Mouse (Mus musculus): ENCODE data around the gene D630023F18Rik. TPM values are rescaled to one million over a fixed set of nuclear protein-coding genes. Genes with fewer than 3 reads are reported as not detected.

D630023F18Rik gene
- polyA plus RNA-seq, 1 experiment = not detected

- Histone ChIP-seq H3K27ac (ENCODE audit: control insufficient read depth, insufficient read depth, low read depth, low read length, poor library complexity) (no peak within 1 kb of the TSS), H3K4me3 (replicated peaks; ENCODE audit: control insufficient read depth, low read depth, low read length) (no peak within 1 kb of the TSS), H3K4me1 (ENCODE audit: control insufficient read depth, insufficient read depth, low read length) (no peaks in the 10 kb centered on the region)
- no peak for TF ChIP-seq CTCF (IDR thresholded peaks at IDR 0.05; ENCODE audit: control insufficient read depth, insufficient read depth, low read length)
- TF ChIP-seq POLR2A (IDR thresholded peaks at IDR 0.05; ENCODE audit: borderline replicate concordance, control insufficient read depth, low read depth, low read length) = no peak
- 76% methylated on average over 6 of the region's 6 CpGs for WGBS
Measured at GRCm38 (mm10) chr1:65073589-65073988, 49.4 kb downstream of the D630023F18Rik start, which contains the start of gene Crygc. Crygc (minus strand) TSS chr1:65073689.

GRCm38 (mm10) chr1:65067842-65068241, 55.2 kb downstream of the D630023F18Rik start:
- H3K4me3 ChIP-seq (replicated peaks; ENCODE audit: control insufficient read depth, low read depth, low read length) = no peak overlapping the region
- no peak overlapping the region for H3K27ac ChIP-seq (ENCODE audit: control insufficient read depth, insufficient read depth, low read depth, low read length, poor library complexity)
- no peaks in the 10 kb centered on the region for H3K4me1 ChIP-seq (ENCODE audit: control insufficient read depth, insufficient read depth, low read length)
- TF ChIP-seq CTCF (IDR thresholded peaks at IDR 0.05; ENCODE audit: control insufficient read depth, insufficient read depth, low read length) (no peak), POLR2A (IDR thresholded peaks at IDR 0.05; ENCODE audit: borderline replicate concordance, control insufficient read depth, low read depth, low read length) (no peak)

- TF ChIP-seq POLR2A (IDR thresholded peaks at IDR 0.05; ENCODE audit: borderline replicate concordance, control insufficient read depth, low read depth, low read length) = no peak
- TF ChIP-seq CTCF (IDR thresholded peaks at IDR 0.05; ENCODE audit: control insufficient read depth, insufficient read depth, low read length) = no peak
- 90% methylated on average over 15 of the region's 15 CpGs for WGBS
- H3K4me3 ChIP-seq (replicated peaks; ENCODE audit: control insufficient read depth, low read depth, low read length) = no peak overlapping the region
Measured at GRCm38 (mm10) chr1:65064201-65064600, 58.8 kb downstream of the D630023F18Rik start.

GRCm38 (mm10) chr1:65063352-65063751, 59.7 kb downstream of the D630023F18Rik start, which contains the start of gene Crygd:
Crygd (minus strand) TSS chr1:65063452.
- H3K4me3 ChIP-seq (replicated peaks; ENCODE audit: control insufficient read depth, low read depth, low read length) = no peak within 1 kb of the TSS
- WGBS = 84% methylated on average over 8 of the region's 8 CpGs
- TF ChIP-seq CTCF (IDR thresholded peaks at IDR 0.05; ENCODE audit: control insufficient read depth, insufficient read depth, low read length) (no peak), POLR2A (IDR thresholded peaks at IDR 0.05; ENCODE audit: borderline replicate concordance, control insufficient read depth, low read depth, low read length) (no peak)
- H3K27ac ChIP-seq (ENCODE audit: control insufficient read depth, insufficient read depth, low read depth, low read length, poor library complexity) = no peak within 1 kb of the TSS
- no peaks in the 10 kb centered on the region for H3K4me1 ChIP-seq (ENCODE audit: control insufficient read depth, insufficient read depth, low read length)

More at GRCm38 (mm10) chr1:65064201-65064600, 58.8 kb downstream of the D630023F18Rik start:
- Histone ChIP-seq H3K27ac (ENCODE audit: control insufficient read depth, insufficient read depth, low read depth, low read length, poor library complexity) (no peak overlapping the region), H3K4me1 (ENCODE audit: control insufficient read depth, insufficient read depth, low read length) (no peaks in the 10 kb centered on the region)

Other genes starting within 250 kb of the D630023F18Rik start
- 2.3 and 4.5 TPM in 2 replicates for gene Plekhm3, start 166.4 kb downstream of the D630023F18Rik start, polyA plus RNA-seq (2011; ENCODE audit: insufficient read depth, insufficient read length, low replicate concordance, missing spikeins)
- 1.1 TPM in 1 of 2 replicates, not detected in the other for gene Akr1cl, start 90.5 kb downstream of the D630023F18Rik start, polyA plus RNA-seq (2011; ENCODE audit: insufficient read depth, insufficient read length, low replicate concordance, missing spikeins)
- gene Cryge, start 72.1 kb downstream of the D630023F18Rik start, polyA plus RNA-seq (2011; ENCODE audit: insufficient read depth, insufficient read length, low replicate concordance, missing spikeins) = not detected in 2 replicates
- not detected in 2 replicates for gene Crygd, start 59.8 kb downstream of the D630023F18Rik start, polyA plus RNA-seq (2011; ENCODE audit: insufficient read depth, insufficient read length, low replicate concordance, missing spikeins)
- not detected in 2 replicates for gene Crygc, start 49.5 kb downstream of the D630023F18Rik start, polyA plus RNA-seq (2011; ENCODE audit: insufficient read depth, insufficient read length, low replicate concordance, missing spikeins)
- not detected in 2 replicates for gene Crygb, start 40.9 kb downstream of the D630023F18Rik start, polyA plus RNA-seq (2011; ENCODE audit: insufficient read depth, insufficient read length, low replicate concordance, missing spikeins)
- not detected in 2 replicates for gene Cryga, start 19.8 kb downstream of the D630023F18Rik start, polyA plus RNA-seq (2011; ENCODE audit: insufficient read depth, insufficient read length, low replicate concordance, missing spikeins)
- not detected in 2 replicates for gene Gm28845, start 3.7 kb downstream of the D630023F18Rik start, polyA plus RNA-seq (2011; ENCODE audit: insufficient read depth, insufficient read length, low replicate concordance, missing spikeins)
- 18.2 and 43.7 TPM in 2 replicates for gene Idh1, start 63.3 kb upstream of the D630023F18Rik start, polyA plus RNA-seq (2011; ENCODE audit: insufficient read depth, insufficient read length, low replicate concordance, missing spikeins)
- gene Pikfyve, start 63.5 kb upstream of the D630023F18Rik start, polyA plus RNA-seq (2011; ENCODE audit: insufficient read depth, insufficient read length, low replicate concordance, missing spikeins) = 4.2 and 10.0 TPM in 2 replicates
- gene Pth2r, start 158.8 kb upstream of the D630023F18Rik start, polyA plus RNA-seq (2011; ENCODE audit: insufficient read depth, insufficient read length, low replicate concordance, missing spikeins) = not detected in 2 replicates

Measured in bone marrow, adult 2 months (tissue).